Mouse (Mus musculus): ENCODE measurements at regions not wholly inside any gene's neighbourhood (a gene's known extent, or its start where the extent isn't known, plus 50 kb on each side); places are given as distances from the start of the nearest gene placed in this dataset.

DNA sequence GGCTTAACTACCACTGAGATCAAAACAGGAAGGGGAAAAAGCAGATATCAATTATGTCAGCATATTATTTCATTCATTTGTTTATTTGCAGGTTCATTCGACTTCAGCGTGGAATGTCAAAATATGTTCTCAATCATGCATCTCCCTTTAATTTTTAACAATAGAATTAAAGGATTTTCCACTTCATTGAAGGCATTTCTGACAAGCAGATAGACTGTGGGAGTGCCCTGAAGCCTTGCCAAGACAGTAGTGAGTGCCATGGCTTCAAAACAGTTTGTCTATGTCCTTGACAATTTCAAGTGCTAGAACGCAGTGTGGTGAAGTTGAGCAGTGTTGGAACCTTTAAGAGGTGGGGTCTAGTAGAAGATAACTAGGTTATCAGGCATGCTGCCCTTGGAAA, 412.4 kb upstream of the 4930412O13Rik start:
- Histone ChIP-seq H3K79me2 (ENCODE audit: control insufficient read depth, insufficient read depth, low read length, poor library complexity) (no peaks in the 10 kb centered on the region), H3K4me3 (ENCODE audit: control insufficient read depth in 1 of 2, insufficient read depth in 1 of 2, low read depth in 2 of 2, low read length in 2 of 2) (no peak overlapping the region), H3K36me3 (ENCODE audit: control insufficient read depth in 1 of 2, insufficient read depth in 2 of 2, low read length in 2 of 2) (no peaks in the 10 kb centered on the region), H3K9me3 (replicated peaks; ENCODE audit: insufficient read depth, low read length) (no peaks in the 10 kb centered on the region), H3K27me3 (ENCODE audit: control insufficient read depth in 1 of 2, insufficient read depth in 2 of 2, low read length in 2 of 2) (no peaks in the 10 kb centered on the region), H3K4me1 (ENCODE audit: control insufficient read depth in 1 of 2, insufficient read depth in 2 of 2, low read length in 2 of 2) (no peaks in the 10 kb centered on the region), H3K9ac (ENCODE audit: control insufficient read depth, low read depth, low read length, poor library complexity, severe bottlenecking) (no peak overlapping the region), H3K27ac (ENCODE audit: control insufficient read depth, low read depth, low read length) (no peak overlapping the region)
- no peak for DNase-seq (ENCODE audit: low read depth, low spot score)
- TF ChIP-seq SIN3A (IDR thresholded peaks at IDR 0.05; ENCODE audit: low read length) (no peak), NRF1 (IDR thresholded peaks at IDR 0.05; ENCODE audit: insufficient read depth, low read depth, low read length, poor library complexity, severe bottlenecking) (no peak), GABPA (IDR thresholded peaks at IDR 0.05; ENCODE audit: low read depth, low read length) (no peak), SMC3 (IDR thresholded peaks at IDR 0.05; ENCODE audit: low read depth, low read length) (no peak)

DNA sequence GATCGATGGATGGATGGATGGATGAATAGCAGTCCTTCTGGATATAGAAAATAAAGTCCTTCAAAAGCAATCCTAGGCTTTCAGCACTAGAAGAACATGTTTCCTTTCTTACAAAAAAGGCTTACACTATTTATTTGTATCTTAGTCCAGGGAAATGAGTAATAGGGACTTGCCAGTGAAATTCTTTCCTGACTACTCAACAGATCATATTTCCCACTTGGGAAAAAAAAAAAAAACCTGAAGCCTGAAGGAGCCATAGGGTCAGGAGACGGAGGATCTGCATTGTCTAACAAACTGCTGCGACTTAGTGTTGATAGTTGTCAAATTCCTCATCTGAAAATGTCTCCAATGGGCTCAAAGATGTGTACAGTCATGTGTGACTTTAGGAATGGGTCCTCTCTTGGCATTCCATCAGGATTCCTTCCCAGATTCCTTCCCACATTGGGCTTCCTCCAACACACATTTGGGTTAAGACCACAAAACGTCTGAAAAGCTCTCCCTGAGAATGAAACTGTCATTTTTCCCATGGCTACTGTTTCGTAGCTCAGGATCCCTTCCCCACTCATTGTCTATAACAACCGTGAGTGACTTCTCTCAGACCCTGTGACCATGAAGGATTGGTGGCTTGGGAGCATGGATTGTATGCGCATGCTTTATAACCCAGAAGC, 399.2 kb upstream of the 4930412O13Rik start:
- TF ChIP-seq KAT2A (conservative IDR thresholded peaks at IDR 0.05; ENCODE audit: low read depth, low read length) (no peak), MEF2A (IDR thresholded peaks at IDR 0.05; ENCODE audit: extremely low read depth, insufficient replicate concordance, low read depth, low read length, poor library complexity, severe bottlenecking) (no peak), SIN3A (IDR thresholded peaks at IDR 0.05; ENCODE audit: low read length) (no peak), E2F4 (IDR thresholded peaks at IDR 0.05; ENCODE audit: borderline replicate concordance, low read depth, low read length) (no peak), ZC3H11A (IDR thresholded peaks at IDR 0.05; ENCODE audit: low read depth, low read length) (no peak), ZNF384 (IDR thresholded peaks at IDR 0.05; ENCODE audit: low read depth, low read length) (no peak), EP300 (IDR thresholded peaks at IDR 0.05; ENCODE audit: low read depth in 1 of 2, low read length in 2 of 2) (no peak), MXI1 (IDR thresholded peaks at IDR 0.05; ENCODE audit: low read depth, low read length) (no peak), SMC3 (IDR thresholded peaks at IDR 0.05; ENCODE audit: low read depth, low read length) (no peak)
- no peaks in the 10 kb centered on the region for H3K9me3 ChIP-seq (replicated peaks; ENCODE audit: insufficient read depth, low read length)
- H3K4me3 ChIP-seq (ENCODE audit: control insufficient read depth in 1 of 2, insufficient read depth in 1 of 2, low read depth in 2 of 2, low read length in 2 of 2), result no peak overlapping the region
- no peaks in the 10 kb centered on the region for H3K27me3 ChIP-seq (ENCODE audit: control insufficient read depth in 1 of 2, insufficient read depth in 2 of 2, low read length in 2 of 2)
- H3K36me3 ChIP-seq (ENCODE audit: control insufficient read depth in 1 of 2, insufficient read depth in 2 of 2, low read length in 2 of 2), result no peaks in the 10 kb centered on the region
- no peak overlapping the region for H3K27ac ChIP-seq (ENCODE audit: control insufficient read depth, low read depth, low read length)
- no peaks in the 10 kb centered on the region for H3K79me2 ChIP-seq (ENCODE audit: control insufficient read depth, insufficient read depth, low read length, poor library complexity)
- no peak overlapping the region for H3K9ac ChIP-seq (ENCODE audit: control insufficient read depth, low read depth, low read length, poor library complexity, severe bottlenecking)
- no peak for DNase-seq (ENCODE audit: low read depth, low spot score)
- H3K4me1 ChIP-seq (ENCODE audit: control insufficient read depth in 1 of 2, insufficient read depth in 2 of 2, low read length in 2 of 2), result no peaks in the 10 kb centered on the region

DNA sequence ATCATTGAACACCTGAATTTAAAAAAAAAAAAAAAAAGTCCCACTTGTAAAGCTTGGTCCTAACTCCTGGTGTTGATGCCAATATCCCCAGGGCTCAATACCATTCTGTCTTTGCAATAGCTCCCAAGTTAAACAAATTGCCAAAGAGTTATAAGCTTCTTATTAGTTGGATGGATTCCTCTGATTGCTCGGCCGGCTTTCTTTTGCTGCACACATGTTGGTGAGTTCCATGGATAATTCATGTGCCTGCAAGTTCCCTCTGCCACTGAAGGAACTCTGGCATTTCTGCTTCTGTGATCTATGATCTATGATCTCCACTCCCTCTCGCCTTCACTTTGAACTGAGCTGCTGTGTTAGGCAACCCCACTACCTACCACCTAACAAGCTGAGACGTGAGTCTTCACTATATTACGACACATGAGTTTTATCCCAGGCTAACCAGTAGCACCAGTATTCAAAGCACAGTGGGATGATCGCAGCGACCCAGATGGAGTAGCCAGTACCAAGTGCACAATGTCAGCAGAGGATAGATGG, 393.6 kb upstream of the 4930412O13Rik start:
- Histone ChIP-seq H3K9ac (ENCODE audit: control insufficient read depth, low read depth, low read length, poor library complexity, severe bottlenecking) (no peak overlapping the region), H3K4me1 (ENCODE audit: control insufficient read depth in 1 of 2, insufficient read depth in 2 of 2, low read length in 2 of 2) (no peaks in the 10 kb centered on the region), H3K4me3 (ENCODE audit: control insufficient read depth in 1 of 2, insufficient read depth in 1 of 2, low read depth in 2 of 2, low read length in 2 of 2) (no peak overlapping the region), H3K36me3 (ENCODE audit: control insufficient read depth in 1 of 2, insufficient read depth in 2 of 2, low read length in 2 of 2) (no peaks in the 10 kb centered on the region), H3K27ac (ENCODE audit: control insufficient read depth, low read depth, low read length) (no peak overlapping the region), H3K9me3 (replicated peaks; ENCODE audit: insufficient read depth, low read length) (no peaks in the 10 kb centered on the region), H3K79me2 (ENCODE audit: control insufficient read depth, insufficient read depth, low read length, poor library complexity) (no peaks in the 10 kb centered on the region), H3K27me3 (ENCODE audit: control insufficient read depth in 1 of 2, insufficient read depth in 2 of 2, low read length in 2 of 2) (no peaks in the 10 kb centered on the region)
- DNase-seq (ENCODE audit: low read depth, low spot score), result no peak
- no peak for TF ChIP-seq POLR2AphosphoS5 (IDR thresholded peaks at IDR 0.05; ENCODE audit: borderline replicate concordance, low read depth, low read length)
- TF ChIP-seq RAD21 (IDR thresholded peaks at IDR 0.05; ENCODE audit: low read depth, low read length), result no peak
- no peak for TF ChIP-seq MAX (IDR thresholded peaks at IDR 0.05; ENCODE audit: low read length)
- no peak for TF ChIP-seq MEF2A (IDR thresholded peaks at IDR 0.05; ENCODE audit: extremely low read depth, insufficient replicate concordance, low read depth, low read length, poor library complexity, severe bottlenecking)
- TF ChIP-seq ELF1 (IDR thresholded peaks at IDR 0.05; ENCODE audit: low read depth, low read length), result no peak
- no peak for TF ChIP-seq SMC3 (IDR thresholded peaks at IDR 0.05; ENCODE audit: low read depth, low read length)
- TF ChIP-seq POLR2A (IDR thresholded peaks at IDR 0.05; ENCODE audit: control insufficient read depth in 1 of 2, insufficient read depth in 1 of 2, low read depth in 1 of 2, low read length in 2 of 2, poor library complexity in 1 of 2), result no peak
- TF ChIP-seq E2F4 (IDR thresholded peaks at IDR 0.05; ENCODE audit: borderline replicate concordance, low read depth, low read length), result no peak
- no peak for TF ChIP-seq CTCF (IDR thresholded peaks at IDR 0.05 in 2 of 3, conservative IDR thresholded peaks at IDR 0.05 in 1 of 3; ENCODE audit: control insufficient read depth in 1 of 3, insufficient read depth in 1 of 3, low read depth in 2 of 3, low read length in 3 of 3, poor library complexity in 1 of 3, severe bottlenecking in 1 of 3)
- no peak for TF ChIP-seq RCOR1 (IDR thresholded peaks at IDR 0.05; ENCODE audit: low read depth, low read length)
- no peak for TF ChIP-seq ETS1 (IDR thresholded peaks at IDR 0.05; ENCODE audit: low read depth, low read length)
- no peak for TF ChIP-seq CHD1 (IDR thresholded peaks at IDR 0.05; ENCODE audit: low read depth, low read length)
- TF ChIP-seq JUND (IDR thresholded peaks at IDR 0.05; ENCODE audit: low read depth, low read length), result no peak
- TF ChIP-seq ZNF384 (IDR thresholded peaks at IDR 0.05; ENCODE audit: low read depth, low read length), result no peak
- no peak for TF ChIP-seq USF2 (IDR thresholded peaks at IDR 0.05; ENCODE audit: borderline replicate concordance in 1 of 2, insufficient read depth in 1 of 2, low read depth in 1 of 2, low read length in 2 of 2)
- TF ChIP-seq POLR2AphosphoS2 (IDR thresholded peaks at IDR 0.05; ENCODE audit: low read length), result no peak
- no peak for TF ChIP-seq HCFC1 (IDR thresholded peaks at IDR 0.05; ENCODE audit: low read depth, low read length)
- no peak for TF ChIP-seq ZC3H11A (IDR thresholded peaks at IDR 0.05; ENCODE audit: low read depth, low read length)
